Mouse (Mus musculus) liver, adult 2 months (tissue): ENCODE data around the gene Grn.

Experiments
- CTCF ChIP-seq: fragments of 200-500 bp; IDR thresholded peaks from 2 replicates; pipeline ENCODE4 v1.5.1; 2011; ENCODE audit warnings: low read depth, low read length, control low read depth
- POLR2A ChIP-seq: fragments of 200-500 bp; IDR thresholded peaks from 2 replicates; pipeline ENCODE4 v1.6.1; 2011; ENCODE audit warnings: low read length, control low read depth; ENCODE audit not compliant: insufficient read depth; ENCODE audit errors: extremely low read depth

DNA sequence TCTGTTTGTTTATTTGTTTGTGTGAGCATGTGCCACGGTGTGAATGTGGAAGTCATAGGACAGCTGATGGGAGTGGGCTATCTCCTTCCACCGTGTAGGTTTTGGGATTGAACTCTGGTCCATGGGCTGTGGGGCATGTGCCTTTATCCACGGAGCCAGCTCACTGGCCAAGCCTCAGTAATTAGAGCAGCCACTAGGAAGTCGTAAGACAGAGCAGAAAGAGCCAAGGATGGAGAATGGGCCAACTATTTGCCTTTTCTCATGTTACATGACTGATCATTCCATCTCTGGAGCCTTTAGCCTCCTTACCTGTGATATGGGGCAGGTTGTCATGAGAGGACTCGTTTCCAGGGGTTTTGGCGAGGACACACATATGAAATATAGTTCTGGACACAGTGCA lies 33.9 kb upstream of the Grn start:
- TF ChIP-seq CTCF = no peak
- no peak for TF ChIP-seq POLR2A
